Mouse (Mus musculus) heart, postnatal 0 days (tissue): ENCODE measurements at regions not wholly inside any gene's neighbourhood (a gene's known extent, or its start where the extent isn't known, plus 50 kb on each side); places are given as distances from the start of the nearest gene placed in this dataset.

ENCODE experiments used
- CTCF ChIP-seq: IDR thresholded peaks from 2 replicates; pipeline ENCODE4 v1.5.1; 2016; ENCODE audit warnings: antibody characterized with exemption, control low read depth, low read depth
- EP300 ChIP-seq: IDR thresholded peaks from 2 replicates; pipeline ENCODE4 v1.6.1; 2016; ENCODE audit warnings: antibody characterized with exemption, low read depth

GRCm38 (mm10) chr6:37773294-37773693, 97.3 kb upstream of the Trim24 start:
- TF ChIP-seq CTCF, result no peak
- no peak for TF ChIP-seq EP300
